9 mouse cellular contexts compared by ENCODE assay signal in genomic region chr8:70585258-70585652, GRCm38 (mm10). TPM values are rescaled to one million over a fixed set of nuclear protein-coding genes. Genes with fewer than 3 reads are reported as not detected.
DNase-seq lines count a peak whose midpoint lies in the region; ATAC-seq and TF ChIP-seq lines count a peak whose summit lies in the region.
"Had no signal": no experiment of that assay in that cellular context is flagged by ENCODE, and none has a peak within 500 bp of the region (broad histone marks: within the 10 kb centered on the region; RNA-seq: fewer than 3 reads in every experiment).

No protein-coding gene starts in this region.

- peaks cover 98% of the 10 kb centered on the region for H3K36me3 ChIP-seq in forebrain, embryonic 13.5 days (ENCODE audit: poor library complexity, severe bottlenecking)
- H3K36me3 ChIP-seq in hindbrain, embryonic 14.5 days (replicated peaks; ENCODE audit: control insufficient read depth, insufficient read depth), result peaks cover 99% of the 10 kb centered on the region
- H3K36me3 ChIP-seq in midbrain, postnatal 0 days (ENCODE audit: insufficient read depth, low read length), result peaks cover 66% of the 10 kb centered on the region

- no peak overlapping the region for H3K27ac ChIP-seq in forebrain, embryonic 13.5 days
- H3K27ac ChIP-seq in hindbrain, embryonic 14.5 days, result no peak overlapping the region
- no peak overlapping the region for H3K27ac ChIP-seq in midbrain, postnatal 0 days (ENCODE audit: low read depth, low read length)

- H3K27me3 ChIP-seq in forebrain, embryonic 13.5 days, result no peaks in the 10 kb centered on the region
- H3K27me3 ChIP-seq in hindbrain, embryonic 14.5 days (ENCODE audit: control insufficient read depth, insufficient read depth, low read length), result no peaks in the 10 kb centered on the region
- no peaks in the 10 kb centered on the region for H3K27me3 ChIP-seq in midbrain, postnatal 0 days (ENCODE audit: insufficient read depth, low read length)

- no peaks in the 10 kb centered on the region for H3K4me1 ChIP-seq in forebrain, embryonic 13.5 days
- no peaks in the 10 kb centered on the region for H3K4me1 ChIP-seq in hindbrain, embryonic 14.5 days (replicated peaks; ENCODE audit: control insufficient read depth, insufficient read depth, low read length)
- no peaks in the 10 kb centered on the region for H3K4me1 ChIP-seq in midbrain, postnatal 0 days (ENCODE audit: insufficient read depth, low read length)

- H3K4me2 ChIP-seq in forebrain, embryonic 13.5 days, result no peak overlapping the region
- H3K4me2 ChIP-seq in hindbrain, embryonic 14.5 days (replicated peaks), result no peak overlapping the region
- H3K4me2 ChIP-seq in midbrain, postnatal 0 days (ENCODE audit: low read depth, low read length, poor library complexity, severe bottlenecking), result no peak overlapping the region

- no peaks in the 10 kb centered on the region for H3K9me3 ChIP-seq in forebrain, embryonic 13.5 days (replicated peaks)
- no peaks in the 10 kb centered on the region for H3K9me3 ChIP-seq in hindbrain, embryonic 14.5 days (ENCODE audit: control insufficient read depth, low read length)
- no peaks in the 10 kb centered on the region for H3K9me3 ChIP-seq in midbrain, postnatal 0 days (ENCODE audit: low read length)

- peak; percentile 55 for DNase-seq in right cerebral cortex, postnatal 14 days
- DNase-seq in right cerebral cortex, postnatal 4 days, result no peak
- DNase-seq in adrenal gland, postnatal 25 days, result peak; percentile 67
- peak; percentile 61 for DNase-seq in hindbrain, embryonic 14.5 days (ENCODE audit: low spot score)
- peak; percentile 61 for DNase-seq in liver
- peak; percentile 45 for DNase-seq in midbrain, postnatal 0 days (ENCODE audit: low spot score)
- no peak for DNase-seq in ovary, postnatal 10 days (ENCODE audit: low spot score)

- no peak overlapping the region for H3K9ac ChIP-seq in forebrain, embryonic 13.5 days
- no peak overlapping the region for H3K9ac ChIP-seq in hindbrain, embryonic 14.5 days
- no peak overlapping the region for H3K9ac ChIP-seq in midbrain, postnatal 0 days (replicated peaks; ENCODE audit: low read length, poor library complexity, severe bottlenecking)

- ATAC-seq in forebrain, embryonic 13.5 days, result peak; percentile 63
- ATAC-seq in hindbrain, embryonic 14.5 days (ENCODE audit: low FRiP score), result peak; percentile 46
- ATAC-seq in midbrain, postnatal 0 days (ENCODE audit: low FRiP score), result peak; percentile 69

- 30% methylated on average over 7 of the region's 7 CpGs for WGBS in forebrain, embryonic 13.5 days
- 39% methylated on average over 7 of the region's 7 CpGs for WGBS in hindbrain, embryonic 14.5 days
- WGBS in midbrain, postnatal 0 days, result 44% methylated on average over 7 of the region's 7 CpGs

- TF ChIP-seq CTCF in midbrain, postnatal 0 days (IDR thresholded peaks at IDR 0.05), result peak; percentile 78

- no peak overlapping the region for H3K4me3 ChIP-seq in forebrain, embryonic 13.5 days
- no peak overlapping the region for H3K4me3 ChIP-seq in hindbrain, embryonic 14.5 days (replicated peaks; ENCODE audit: low read length)
- no peak overlapping the region for H3K4me3 ChIP-seq in midbrain, postnatal 0 days (ENCODE audit: low read depth, low read length)
- H3K4me3 ChIP-seq: myocyte had no signal

RNA-seq across cellular contexts. Expression of gene Isyna1, which starts 8.9 kb away (rescaled TPM):
- 89.7 and 101 TPM in 2 replicates for total RNA-seq in adrenal gland, postnatal 25 days (2021)
- polyA plus RNA-seq in forebrain, embryonic 13.5 days (2015; fragmentation: Nextera tagmentation; extraction: Ambion mirVana), result 87.1 and 105 TPM in 2 replicates
- 86.8 and 96.6 TPM in 2 replicates for polyA plus RNA-seq in hindbrain, embryonic 14.5 days (2014; fragmentation: Nextera tagmentation; extraction: Ambion mirVana)
- total RNA-seq in midbrain, postnatal 0 days (2014; rRNA removed), result 176 and 180 TPM in 2 replicates
- polyA plus RNA-seq in midbrain, postnatal 0 days (2015; fragmentation: Nextera tagmentation; extraction: Ambion mirVana), result 140 and 146 TPM in 2 replicates

RNA-seq across cellular contexts. Expression of gene Ssbp4, which starts 23.4 kb away (rescaled TPM):
- total RNA-seq in adrenal gland, postnatal 25 days (2021), result 82.0 and 88.2 TPM in 2 replicates
- polyA plus RNA-seq in forebrain, embryonic 13.5 days (2015; fragmentation: Nextera tagmentation; extraction: Ambion mirVana), result 81.9 and 101 TPM in 2 replicates
- 165 and 173 TPM in 2 replicates for polyA plus RNA-seq in hindbrain, embryonic 14.5 days (2014; fragmentation: Nextera tagmentation; extraction: Ambion mirVana)
- 279 and 392 TPM in 2 replicates for total RNA-seq in midbrain, postnatal 0 days (2014; rRNA removed)
- polyA plus RNA-seq in midbrain, postnatal 0 days (2015; fragmentation: Nextera tagmentation; extraction: Ambion mirVana), result 230 and 247 TPM in 2 replicates

RNA-seq across cellular contexts. Expression of gene Lrrc25, which starts 30.7 kb away (rescaled TPM):
- total RNA-seq in adrenal gland, postnatal 25 days (2021), result 1.0 and 2.2 TPM in 2 replicates
- polyA plus RNA-seq in forebrain, embryonic 13.5 days (2015; fragmentation: Nextera tagmentation; extraction: Ambion mirVana), result 0.65 and 0.68 TPM in 2 replicates
- polyA plus RNA-seq in hindbrain, embryonic 14.5 days (2014; fragmentation: Nextera tagmentation; extraction: Ambion mirVana), result 0.98 and 1.6 TPM in 2 replicates
- 1.8 and 2.2 TPM in 2 replicates for total RNA-seq in midbrain, postnatal 0 days (2014; rRNA removed)
- 0.74 and 1.4 TPM in 2 replicates for polyA plus RNA-seq in midbrain, postnatal 0 days (2015; fragmentation: Nextera tagmentation; extraction: Ambion mirVana)
- polyA plus RNA-seq: myocyte had no signal

RNA-seq across cellular contexts. Expression of gene Ell, which starts 46.0 kb away (rescaled TPM):
- 24.3 and 29.8 TPM in 2 replicates for total RNA-seq in adrenal gland, postnatal 25 days (2021)
- polyA plus RNA-seq in forebrain, embryonic 13.5 days (2015; fragmentation: Nextera tagmentation; extraction: Ambion mirVana), result 16.5 and 16.6 TPM in 2 replicates
- polyA plus RNA-seq in hindbrain, embryonic 14.5 days (2014; fragmentation: Nextera tagmentation; extraction: Ambion mirVana), result 14.8 and 15.1 TPM in 2 replicates
- total RNA-seq in midbrain, postnatal 0 days (2014; rRNA removed), result 10.2 and 14.1 TPM in 2 replicates
- 12.6 and 13.2 TPM in 2 replicates for polyA plus RNA-seq in midbrain, postnatal 0 days (2015; fragmentation: Nextera tagmentation; extraction: Ambion mirVana)

RNA-seq across cellular contexts. Expression of gene Gdf15, which starts 47.0 kb away (rescaled TPM):
- 2.2 and 5.7 TPM in 2 replicates for total RNA-seq in adrenal gland, postnatal 25 days (2021)
- 0.15 TPM in 1 of 2 replicates, not detected in the other for polyA plus RNA-seq in forebrain, embryonic 13.5 days (2015; fragmentation: Nextera tagmentation; extraction: Ambion mirVana)
- 0.14 and 0.28 TPM in 2 replicates for polyA plus RNA-seq in hindbrain, embryonic 14.5 days (2014; fragmentation: Nextera tagmentation; extraction: Ambion mirVana)
- 0.22 and 1.8 TPM in 2 replicates for total RNA-seq in midbrain, postnatal 0 days (2014; rRNA removed)
- 0.26 and 0.32 TPM in 2 replicates for polyA plus RNA-seq in midbrain, postnatal 0 days (2015; fragmentation: Nextera tagmentation; extraction: Ambion mirVana)

Comparison
In these comparisons a context has a peak if more than half of its experiments do, and no peak if none do; other contexts are left out.
1. DNase-seq: peak in right cerebral cortex, postnatal 14 days (single experiment), adrenal gland, postnatal 25 days (single experiment), hindbrain, embryonic 14.5 days (single experiment), liver (single experiment) and midbrain, postnatal 0 days (single experiment); none in right cerebral cortex, postnatal 4 days (single experiment) and ovary, postnatal 10 days (single experiment).
2. Peak in every context shown above with its lines, with median percentiles within 50 percentile points of each other: ATAC-seq.